Mouse (Mus musculus) layer of hippocampus, adult 2 months (tissue): ENCODE measurements around the gene Exog. TPM values are rescaled to one million over a fixed set of nuclear protein-coding genes. Genes with fewer than 3 reads are reported as not detected.

ENCODE experiments used
- DNase-seq, 2 experiments: peaks; one replicate each; pipeline ENCODE4 v3.0.0; 2022; ENCODE audit warnings: low spot score in 2 of 2
- H3K27ac ChIP-seq: fragments of 200-600 bp; 2 replicates; pipeline ENCODE4 v1.8.1; 2022
- H3K4me3 ChIP-seq: fragments of 200-600 bp; 2 replicates; pipeline ENCODE4 v1.8.1; 2022; ENCODE audit warnings: mild to moderate bottlenecking
- CTCF ChIP-seq: fragments of 200-600 bp; conservative IDR thresholded peaks from 2 replicates; pipeline ENCODE4 v1.8.1; 2022; ENCODE audit warnings: antibody characterized with exemption, mild to moderate bottlenecking, moderate library complexity
- long read RNA-seq, 2 experiments: library from polyadenylated mRNA; stranded (forward); transcript quantifications; one replicate each; pipeline ENCODE4 v2.0.0; 2021; ENCODE audit warnings: borderline mapping rate in 2 of 2
- total RNA-seq, 2 experiments: library from RNA; stranded (reverse); gene quantifications; 2 replicates each; pipeline ENCODE4 v1.2.3; 2021

Exog gene
- total RNA-seq = 10 to 100 TPM; 17.1 to 19.1 TPM
- long read RNA-seq, experiment 1, transcript Exog-202 (7 exons, 2,571 nt) = minor isoform, 6 of 30 reads
- long read RNA-seq, experiment 1, transcript Exog-201 (6 exons, 3,832 nt) = major isoform, 16 of 30 reads
- long read RNA-seq, experiment 1, transcript Exog-204 (7 exons, 2,624 nt) = minor isoform, 5 of 30 reads
- long read RNA-seq, experiment 1, partial matches to known transcripts = 1 of 30 reads
- long read RNA-seq, experiment 1, other reads (novel, unspliced or antisense) = 2 of 30 reads
- long read RNA-seq, experiment 2, transcript Exog-201 (6 exons, 3,832 nt) = major isoform, 12 of 37 reads
- long read RNA-seq, experiment 2, transcript Exog-202 (7 exons, 2,571 nt) = minor isoform, 8 of 37 reads
- long read RNA-seq, experiment 2, partial matches to known transcripts = 0 of 37 reads
- long read RNA-seq, experiment 2, other reads (novel, unspliced or antisense) = 13 of 37 reads

DNA sequence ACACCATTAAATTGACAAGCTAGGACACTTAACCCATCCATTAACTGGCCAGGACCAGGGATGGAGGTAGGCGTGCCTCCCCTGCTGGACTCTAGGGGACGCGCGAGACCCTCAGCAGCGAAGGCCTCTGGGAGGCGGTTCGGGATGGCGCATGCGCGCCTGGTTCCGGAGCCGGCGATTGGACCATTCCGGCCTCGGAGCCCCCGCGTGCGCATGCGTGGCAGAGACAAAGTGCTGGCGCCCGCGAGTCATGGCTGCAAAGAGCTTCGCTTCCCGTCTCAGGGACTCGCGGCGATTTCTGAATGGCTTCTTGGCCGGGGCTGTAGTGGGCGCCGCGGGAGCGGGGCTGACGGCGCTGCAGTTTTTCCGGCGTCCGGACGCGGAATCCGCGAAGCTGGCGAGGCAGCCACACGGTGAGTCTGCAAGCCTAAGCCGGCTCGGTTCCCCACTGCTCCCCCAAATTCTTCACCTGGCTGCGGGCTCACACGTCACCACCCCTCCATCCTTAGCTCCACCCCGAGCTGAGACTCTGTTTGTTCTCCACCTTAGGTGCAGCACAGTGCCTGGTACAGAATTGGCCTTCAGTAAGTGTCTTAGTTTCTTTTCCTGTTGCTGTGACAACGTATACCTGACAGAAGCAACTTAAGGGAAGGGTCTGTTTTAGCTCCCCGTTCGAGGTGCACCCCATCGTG lies at the start of gene Exog:
Exog (plus strand) TSS at position 206 of the 692 bp plus-strand sequence.
- peak within 1 kb of the TSS; percentile 95 for H3K4me3 ChIP-seq
- peak within 1 kb of the TSS; percentile 88 for H3K27ac ChIP-seq
- peak; percentile 94 for TF ChIP-seq CTCF
- peak; percentile 97 to 100 for DNase-seq

GRCm38 (mm10) chr9:119401351-119401750 lies 43.4 kb upstream of the Exog start:
- peak overlapping the region; percentile 75 for H3K4me3 ChIP-seq
- peak overlapping the region; percentile 95 for H3K27ac ChIP-seq
- no peak for TF ChIP-seq CTCF
- peak; percentile 26 to 29 for DNase-seq

DNA sequence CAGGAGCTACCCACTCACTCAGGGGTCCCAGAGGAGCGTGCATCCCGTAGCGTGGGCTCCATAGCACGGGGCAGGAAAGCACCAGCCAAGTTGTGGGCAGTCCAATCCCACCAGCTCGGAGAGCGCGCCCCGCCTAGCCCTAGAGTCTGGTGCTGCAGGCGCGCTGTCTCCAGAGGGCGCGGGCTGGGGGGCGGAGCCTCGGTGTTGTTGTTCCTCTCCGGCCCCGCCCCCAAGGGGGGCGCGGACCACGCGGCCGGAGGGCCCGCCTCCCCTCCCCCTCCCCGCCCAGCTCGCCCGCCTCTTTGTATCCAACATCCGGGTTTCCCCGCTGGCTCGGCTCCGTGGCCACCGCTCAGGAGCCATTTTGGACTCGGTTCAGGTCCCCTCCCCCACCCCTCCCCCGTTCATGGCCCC lies 42.9 kb upstream of the Exog start, which contains the start of gene Acvr2b:
Acvr2b (plus strand) TSS at position 318 of the 414 bp plus-strand sequence.
- peak; percentile 90 to 91 for DNase-seq
- H3K27ac ChIP-seq = peak within 1 kb of the TSS; percentile 95
- peak within 1 kb of the TSS; percentile 75 for H3K4me3 ChIP-seq
- TF ChIP-seq CTCF = peak; percentile 73

GRCm38 (mm10) chr9:119402253-119403235 lies 42.2 kb upstream of the Exog start:
- TF ChIP-seq CTCF = 0 out of 2 replicates have a peak, but pooled peaks have one; percentile 9
- DNase-seq = peak; percentile 26 to 33
- H3K4me3 ChIP-seq = peak overlapping the region; percentile 75
- peak overlapping the region; percentile 95 for H3K27ac ChIP-seq

GRCm38 (mm10) chr9:119403236-119403641 lies 41.5 kb upstream of the Exog start:
- Histone ChIP-seq H3K4me3 (peak overlapping the region; percentile 75), H3K27ac (peak overlapping the region; percentile 95)
- no peak for TF ChIP-seq CTCF
- DNase-seq = peak; percentile 21 to 30

DNA sequence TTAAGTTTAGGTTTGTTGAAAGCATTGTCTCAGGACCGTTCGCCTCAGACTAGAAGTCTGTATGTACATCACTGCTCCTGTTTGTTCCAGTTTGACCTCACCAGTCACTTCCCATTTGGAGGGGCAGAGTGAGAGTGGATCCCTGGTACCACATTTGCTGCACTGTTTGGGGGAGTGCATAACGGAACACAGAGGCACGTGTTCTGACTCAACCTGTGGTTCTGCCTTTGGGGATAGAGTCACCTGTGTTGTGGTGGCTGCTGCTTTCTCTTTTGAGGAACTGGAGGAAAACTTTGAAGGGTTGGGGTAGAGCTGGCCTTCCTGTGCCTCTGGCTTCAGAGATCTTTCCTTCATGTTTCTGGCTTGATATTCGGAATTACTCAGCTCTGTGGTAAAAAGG lies 40.7 kb upstream of the Exog start:
- H3K4me3 ChIP-seq = no peak overlapping the region; the same call in 1 of the 2 replicates
- no peak for TF ChIP-seq CTCF
- DNase-seq = no peak

DNA sequence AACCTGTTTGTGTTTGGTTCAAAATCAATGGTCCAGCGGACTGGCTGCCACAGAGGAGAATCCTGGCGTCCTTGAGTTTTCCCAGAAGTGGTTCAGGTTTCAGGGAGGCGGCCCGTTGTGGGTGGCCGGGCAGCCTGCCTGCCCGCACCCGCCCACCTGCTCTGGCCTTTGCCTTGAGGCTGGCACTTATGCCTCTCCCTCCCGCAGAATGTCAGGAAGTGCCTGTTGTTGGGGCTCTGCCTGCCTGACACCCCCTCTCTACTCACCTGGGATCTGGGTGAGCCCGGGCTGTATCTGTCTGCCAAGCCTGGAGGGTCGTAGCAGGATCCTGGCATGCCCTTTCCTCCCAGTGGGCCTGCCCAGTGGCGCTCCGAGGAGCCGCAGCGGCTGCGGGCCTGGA lies 36.9 kb upstream of the Exog start:
- no peak overlapping the region for H3K4me3 ChIP-seq
- no peak for DNase-seq
- TF ChIP-seq CTCF = no peak
- H3K27ac ChIP-seq = no peak overlapping the region

More for the DNA sequence above, 40.7 kb upstream of the Exog start:
- no peak overlapping the region for H3K27ac ChIP-seq

DNA sequence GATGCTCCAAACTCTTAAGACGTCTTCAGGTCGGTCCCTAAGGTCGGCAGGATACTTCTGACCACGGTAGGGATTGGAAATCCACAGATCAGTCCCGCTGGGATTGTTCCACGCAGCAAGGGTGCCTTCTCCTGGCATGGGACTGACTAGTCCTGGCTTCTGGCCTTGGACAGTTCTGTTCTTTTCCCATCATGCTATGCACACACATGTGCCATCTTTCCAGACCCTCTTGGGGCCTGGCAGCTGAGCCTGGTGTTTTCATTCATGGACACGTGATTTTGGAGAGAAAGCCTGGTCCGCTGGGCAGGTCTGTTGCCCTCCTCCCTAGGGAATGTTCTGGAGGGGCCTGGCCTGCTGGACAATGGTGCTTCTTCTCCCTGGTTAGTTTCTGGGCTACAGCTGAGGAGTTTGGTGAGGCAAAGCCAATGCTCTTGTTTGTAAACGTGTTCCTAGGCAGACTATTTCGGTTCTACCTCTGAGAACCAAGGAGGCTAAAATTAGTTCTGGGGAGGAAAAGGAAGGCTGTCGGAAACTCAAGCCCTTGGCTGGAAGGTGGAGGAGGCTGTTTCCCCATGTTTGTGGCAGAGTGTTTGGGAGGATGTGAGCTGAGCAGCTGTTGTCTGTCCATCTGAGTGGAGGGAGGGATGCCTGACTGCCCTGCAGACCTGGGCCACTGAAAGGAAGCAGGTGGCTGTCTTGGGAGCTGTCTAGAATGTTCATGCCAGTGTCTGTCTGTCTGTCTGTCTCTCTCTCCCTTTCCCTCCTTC lies 35.7 kb upstream of the Exog start:
- TF ChIP-seq CTCF = no peak
- Histone ChIP-seq H3K4me3 (no peak overlapping the region), H3K27ac (peak overlapping the region; percentile 18; the same call in 1 of the 2 replicates)
- no peak for DNase-seq

DNA sequence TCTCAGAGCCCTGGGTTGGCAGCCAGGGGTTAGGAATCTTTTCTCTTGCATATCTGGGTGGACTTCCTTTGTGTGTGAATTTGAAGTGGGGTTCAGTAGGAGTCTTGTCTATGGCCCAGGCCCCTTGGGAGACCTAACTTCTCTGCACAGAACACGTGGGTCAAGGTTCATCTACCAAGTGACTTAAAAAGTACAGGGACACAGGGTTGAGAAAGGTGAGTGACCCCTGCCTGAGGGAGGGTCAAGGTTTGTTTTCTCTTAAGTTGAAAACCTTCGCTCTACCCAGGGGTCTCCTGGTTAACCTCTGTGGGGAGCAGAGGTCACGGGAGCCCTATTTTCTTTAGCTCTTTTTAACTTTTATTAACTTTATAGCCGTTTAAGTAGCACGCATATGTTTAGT lies 34.9 kb upstream of the Exog start:
- no peak for TF ChIP-seq CTCF
- Histone ChIP-seq H3K4me3 (no peak overlapping the region), H3K27ac (no peak overlapping the region)
- no peak for DNase-seq

DNA sequence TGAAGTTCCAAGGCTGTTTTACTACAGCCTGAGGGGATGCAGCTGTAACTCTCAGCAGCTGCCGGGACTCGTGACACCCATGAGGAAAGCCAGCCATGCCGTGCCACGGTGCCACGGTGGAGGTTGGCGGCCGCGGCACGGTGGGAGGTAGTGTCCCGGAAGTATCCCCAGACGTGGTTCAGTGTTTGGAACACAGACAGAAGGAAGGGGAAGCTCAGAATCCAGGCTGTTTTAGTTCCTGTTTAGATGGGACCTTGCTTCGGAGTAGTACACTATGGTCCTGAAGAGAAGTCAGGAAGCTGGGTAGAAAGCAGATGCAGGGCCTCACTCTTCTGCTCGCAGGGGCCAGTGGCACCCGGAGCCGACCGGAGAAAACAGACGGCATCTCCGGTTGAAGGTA lies 26.7 kb upstream of the Exog start:
- no peak for DNase-seq
- Histone ChIP-seq H3K27ac (no peak overlapping the region), H3K4me3 (no peak overlapping the region)
- no peak for TF ChIP-seq CTCF

GRCm38 (mm10) chr9:119419852-119420438 lies 24.8 kb upstream of the Exog start:
- Histone ChIP-seq H3K27ac (no peak overlapping the region), H3K4me3 (no peak overlapping the region)
- no peak for DNase-seq
- no peak for TF ChIP-seq CTCF
